Mouse (Mus musculus): Measurements from ENCODE around the gene Tmem136. TPM values are rescaled to one million over a fixed set of nuclear protein-coding genes. Genes with fewer than 3 reads are reported as not detected.

Gene Tmem136
- 9.2 and 9.7 TPM in 2 replicates for polyA plus RNA-seq (2015; fragmentation: Nextera tagmentation; extraction: Ambion mirVana)

DNA sequence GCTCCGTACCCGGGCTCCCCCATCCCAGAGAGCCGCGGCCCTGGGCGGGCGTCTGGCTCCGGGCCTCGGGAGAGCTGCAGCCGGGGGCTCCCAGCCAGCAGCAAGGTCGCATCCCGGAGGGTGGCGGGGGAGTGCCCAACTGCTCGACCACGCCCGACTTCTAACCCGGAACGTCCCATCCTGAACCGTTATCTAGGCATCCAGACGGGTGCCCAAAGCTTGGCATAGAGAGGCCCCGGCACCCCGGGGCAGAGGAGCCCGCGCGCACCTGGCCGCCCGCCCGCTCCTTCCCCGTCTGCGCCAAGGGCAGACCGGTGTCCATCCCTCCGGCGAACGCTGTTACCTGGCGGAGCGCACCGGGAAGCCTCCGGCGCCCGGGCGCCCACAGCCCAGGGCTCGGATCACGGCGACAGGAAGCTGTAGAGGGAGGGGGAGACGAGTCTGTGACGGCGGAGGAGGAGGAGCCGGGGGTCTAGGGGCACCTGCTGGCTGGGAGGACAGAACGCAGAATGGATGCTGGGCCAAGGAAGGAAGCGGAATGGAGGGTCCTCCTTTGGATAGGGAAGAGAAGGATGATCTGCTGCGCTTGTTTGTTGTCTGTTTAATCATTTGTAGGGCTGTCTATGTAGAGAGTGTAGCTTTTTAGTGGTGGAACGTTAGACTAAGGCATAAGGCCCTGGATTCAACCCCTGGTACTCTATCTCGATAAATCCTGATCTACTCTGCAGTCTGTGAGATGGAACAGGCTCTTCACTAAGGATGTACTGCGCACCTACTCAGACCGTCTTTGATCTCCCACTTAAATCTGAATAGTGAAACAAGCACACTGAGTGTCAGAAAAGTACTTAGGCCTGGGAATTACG, at the start of gene Tmem136:
TSS of gene Tmem136 (minus strand) at position 437 of the 863 bp plus-strand sequence.
- Histone ChIP-seq H3K4me2 (replicated peaks; ENCODE audit: low read depth, low read length) (peak within 1 kb of the TSS; percentile 84), H3K9me3 (ENCODE audit: low read length) (no peaks in the 10 kb centered on the region), H3K27me3 (ENCODE audit: insufficient read depth, low read length) (no peaks in the 10 kb centered on the region), H3K4me1 (ENCODE audit: insufficient read depth, low read length) (peaks cover 18% of the 10 kb centered on the region), H3K9ac (replicated peaks; ENCODE audit: low read length) (peak within 1 kb of the TSS; percentile 86), H3K27ac (ENCODE audit: low read length) (peak within 1 kb of the TSS; percentile 49; the same call in 1 of the 2 replicates), H3K4me3 (ENCODE audit: low read length) (peak within 1 kb of the TSS; percentile 85), H3K36me3 (ENCODE audit: insufficient read depth, low read length) (peaks cover 5% of the 10 kb centered on the region; the same call in 1 of the 2 replicates)
- peak; percentile 91 for ATAC-seq (ENCODE audit: low FRiP score, low TSS enrichment)
- WGBS, result 4% methylated on average over 55 of the region's 55 CpGs

DNA sequence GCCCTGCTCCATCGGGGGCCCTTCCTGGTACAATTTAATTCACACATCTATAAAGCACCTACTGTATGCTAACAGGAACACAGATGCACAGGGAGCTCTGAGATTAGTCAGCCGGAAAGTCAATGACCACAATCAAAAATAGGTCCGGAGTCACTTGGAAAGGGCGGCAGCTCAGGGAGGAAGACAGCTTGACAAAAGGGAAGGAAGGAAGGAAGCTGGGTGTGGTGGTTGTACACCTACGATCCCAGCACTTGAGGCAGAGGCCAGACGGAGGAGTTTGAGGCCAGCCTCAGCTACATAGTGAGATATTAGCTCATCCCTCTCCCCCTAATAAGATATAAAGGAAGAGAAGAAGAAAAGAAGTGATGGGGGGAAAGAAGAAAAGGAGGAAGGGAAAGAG, 39.6 kb upstream of the Tmem136 start:
- Histone ChIP-seq H3K27ac (ENCODE audit: low read length) (no peak overlapping the region), H3K4me3 (ENCODE audit: low read length) (no peak overlapping the region), H3K4me1 (ENCODE audit: insufficient read depth, low read length) (0 out of 2 replicates have a peak, but pooled peaks cover 5% of the 10 kb centered on the region), H3K36me3 (ENCODE audit: insufficient read depth, low read length) (no peaks in the 10 kb centered on the region), H3K9me3 (ENCODE audit: low read length) (no peaks in the 10 kb centered on the region), H3K27me3 (ENCODE audit: insufficient read depth, low read length) (no peaks in the 10 kb centered on the region), H3K4me2 (replicated peaks; ENCODE audit: low read depth, low read length) (no peak overlapping the region), H3K9ac (replicated peaks; ENCODE audit: low read length) (no peak overlapping the region)
- ATAC-seq (ENCODE audit: low FRiP score, low TSS enrichment), result no peak
- 67% methylated on average over 6 of the region's 6 CpGs for WGBS

DNA sequence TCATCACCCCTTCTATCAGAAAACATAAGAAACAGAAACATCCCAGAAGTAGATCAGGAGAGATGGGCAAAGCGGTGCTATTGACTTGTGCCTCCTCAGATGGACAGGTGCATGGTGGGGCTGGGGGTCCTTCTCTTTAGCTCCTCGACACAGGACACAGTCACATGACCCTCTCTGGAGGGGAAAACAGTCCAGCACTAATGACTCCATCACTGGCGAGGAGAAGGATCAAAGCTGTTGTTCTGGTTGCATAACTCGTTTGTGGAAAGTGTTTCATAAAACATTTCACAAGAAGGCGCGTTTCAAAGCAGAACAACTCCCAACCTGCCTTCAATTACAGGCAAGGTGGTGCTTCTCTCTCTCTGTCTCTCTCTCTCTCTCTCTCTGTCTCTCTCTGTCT, 35.4 kb upstream of the Tmem136 start:
- H3K4me2 ChIP-seq (replicated peaks; ENCODE audit: low read depth, low read length), result no peak overlapping the region
- H3K36me3 ChIP-seq (ENCODE audit: insufficient read depth, low read length), result no peaks in the 10 kb centered on the region
- H3K4me3 ChIP-seq (ENCODE audit: low read length), result no peak overlapping the region
- no peaks in the 10 kb centered on the region for H3K9me3 ChIP-seq (ENCODE audit: low read length)
- no peaks in the 10 kb centered on the region for H3K4me1 ChIP-seq (ENCODE audit: insufficient read depth, low read length)
- ATAC-seq (ENCODE audit: low FRiP score, low TSS enrichment), result no peak
- H3K9ac ChIP-seq (replicated peaks; ENCODE audit: low read length), result no peak overlapping the region
- 68% methylated on average over 6 of the region's 6 CpGs for WGBS
- H3K27me3 ChIP-seq (ENCODE audit: insufficient read depth, low read length), result no peaks in the 10 kb centered on the region
- no peak overlapping the region for H3K27ac ChIP-seq (ENCODE audit: low read length)

- Histone ChIP-seq H3K27ac (ENCODE audit: low read length) (no peak overlapping the region), H3K4me2 (replicated peaks; ENCODE audit: low read depth, low read length) (no peak overlapping the region), H3K9me3 (ENCODE audit: low read length) (no peaks in the 10 kb centered on the region), H3K4me1 (ENCODE audit: insufficient read depth, low read length) (no peaks in the 10 kb centered on the region), H3K4me3 (ENCODE audit: low read length) (no peak overlapping the region), H3K9ac (replicated peaks; ENCODE audit: low read length) (no peak overlapping the region), H3K27me3 (ENCODE audit: insufficient read depth, low read length) (no peaks in the 10 kb centered on the region), H3K36me3 (ENCODE audit: insufficient read depth, low read length) (no peaks in the 10 kb centered on the region)
- ATAC-seq (ENCODE audit: low FRiP score, low TSS enrichment), result no peak
- 70% methylated on average over 9 of the region's 9 CpGs for WGBS
Observed at GRCm38 (mm10) chr9:43150957-43151356, 34.6 kb upstream of the Tmem136 start.

DNA sequence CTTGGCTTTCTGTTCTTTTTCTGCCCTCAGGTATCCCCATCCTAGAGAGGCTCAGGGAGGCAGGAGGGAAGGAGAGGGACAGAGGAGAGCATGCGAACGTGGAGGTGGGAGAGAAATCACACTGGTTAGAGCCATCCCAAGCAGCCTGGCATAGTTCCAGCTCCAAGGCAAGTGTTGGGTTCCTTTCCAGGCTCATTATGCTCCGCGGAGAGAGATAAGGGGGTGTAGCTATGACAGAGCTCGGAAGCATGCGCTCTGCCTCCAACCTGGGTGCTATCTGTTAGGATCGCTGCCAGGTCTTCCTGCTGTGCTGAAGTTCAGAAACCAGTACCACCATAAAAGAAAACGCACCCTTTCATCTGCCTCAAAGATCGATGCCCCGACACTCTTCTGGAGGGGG, 33.7 kb upstream of the Tmem136 start:
- H3K4me3 ChIP-seq (ENCODE audit: low read length), result no peak overlapping the region
- ATAC-seq (ENCODE audit: low FRiP score, low TSS enrichment), result no peak
- WGBS, result 39% methylated on average over 10 of the region's 10 CpGs
- no peaks in the 10 kb centered on the region for H3K9me3 ChIP-seq (ENCODE audit: low read length)
- H3K27me3 ChIP-seq (ENCODE audit: insufficient read depth, low read length), result no peaks in the 10 kb centered on the region
- H3K27ac ChIP-seq (ENCODE audit: low read length), result no peak overlapping the region
- H3K4me1 ChIP-seq (ENCODE audit: insufficient read depth, low read length), result no peaks in the 10 kb centered on the region
- H3K4me2 ChIP-seq (replicated peaks; ENCODE audit: low read depth, low read length), result no peak overlapping the region
- H3K36me3 ChIP-seq (ENCODE audit: insufficient read depth, low read length), result no peaks in the 10 kb centered on the region
- H3K9ac ChIP-seq (replicated peaks; ENCODE audit: low read length), result no peak overlapping the region

GRCm38 (mm10) chr9:43149498-43149897, 33.1 kb upstream of the Tmem136 start:
- H3K9ac ChIP-seq (replicated peaks; ENCODE audit: low read length), result no peak overlapping the region
- H3K9me3 ChIP-seq (ENCODE audit: low read length), result no peaks in the 10 kb centered on the region
- H3K27me3 ChIP-seq (ENCODE audit: insufficient read depth, low read length), result no peaks in the 10 kb centered on the region
- H3K4me2 ChIP-seq (replicated peaks; ENCODE audit: low read depth, low read length), result no peak overlapping the region
- ATAC-seq (ENCODE audit: low FRiP score, low TSS enrichment), result no peak
- no peak overlapping the region for H3K4me3 ChIP-seq (ENCODE audit: low read length)
- 88% methylated on average over 3 of the region's 3 CpGs for WGBS
- no peaks in the 10 kb centered on the region for H3K36me3 ChIP-seq (ENCODE audit: insufficient read depth, low read length)
- H3K4me1 ChIP-seq (ENCODE audit: insufficient read depth, low read length), result no peaks in the 10 kb centered on the region
- no peak overlapping the region for H3K27ac ChIP-seq (ENCODE audit: low read length)

DNA sequence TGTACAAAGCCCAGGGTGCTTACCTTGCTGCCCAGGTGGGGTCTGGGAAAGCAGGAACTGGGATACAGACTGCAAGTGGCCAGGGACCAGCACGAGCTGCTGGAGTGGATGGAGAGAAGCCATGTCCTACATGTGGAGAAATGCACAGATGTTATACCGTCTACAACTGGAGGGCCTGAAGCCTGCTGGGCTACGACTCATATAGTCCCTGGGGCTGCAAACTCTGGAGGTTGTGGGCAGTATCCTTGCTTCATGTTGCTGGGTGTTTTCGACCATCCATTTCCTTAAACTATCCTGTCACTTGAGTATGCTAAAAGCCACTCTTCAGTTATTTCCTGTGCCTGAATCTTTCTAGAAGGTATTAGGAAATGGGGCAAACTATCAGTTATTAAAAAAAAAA, 28.8 kb upstream of the Tmem136 start:
- Histone ChIP-seq H3K27ac (ENCODE audit: low read length) (no peak overlapping the region), H3K4me3 (ENCODE audit: low read length) (no peak overlapping the region), H3K4me2 (replicated peaks; ENCODE audit: low read depth, low read length) (no peak overlapping the region), H3K4me1 (ENCODE audit: insufficient read depth, low read length) (no peaks in the 10 kb centered on the region), H3K9ac (replicated peaks; ENCODE audit: low read length) (no peak overlapping the region), H3K36me3 (ENCODE audit: insufficient read depth, low read length) (no peaks in the 10 kb centered on the region), H3K9me3 (ENCODE audit: low read length) (no peaks in the 10 kb centered on the region), H3K27me3 (ENCODE audit: insufficient read depth, low read length) (no peaks in the 10 kb centered on the region)
- 82% methylated on average over 4 of the region's 4 CpGs for WGBS
- no peak for ATAC-seq (ENCODE audit: low FRiP score, low TSS enrichment)

- 72% methylated on average over 12 of the region's 12 CpGs for WGBS
- H3K4me1 ChIP-seq (ENCODE audit: insufficient read depth, low read length), result no peaks in the 10 kb centered on the region
- ATAC-seq (ENCODE audit: low FRiP score, low TSS enrichment), result no peak
- no peaks in the 10 kb centered on the region for H3K27me3 ChIP-seq (ENCODE audit: insufficient read depth, low read length)
- no peak overlapping the region for H3K9ac ChIP-seq (replicated peaks; ENCODE audit: low read length)
- H3K27ac ChIP-seq (ENCODE audit: low read length), result no peak overlapping the region
- H3K4me3 ChIP-seq (ENCODE audit: low read length), result no peak overlapping the region
- no peaks in the 10 kb centered on the region for H3K36me3 ChIP-seq (ENCODE audit: insufficient read depth, low read length)
- H3K4me2 ChIP-seq (replicated peaks; ENCODE audit: low read depth, low read length), result no peak overlapping the region
- no peaks in the 10 kb centered on the region for H3K9me3 ChIP-seq (ENCODE audit: low read length)
Observed at GRCm38 (mm10) chr9:43144206-43144810, 27.9 kb upstream of the Tmem136 start.

- H3K9me3 ChIP-seq (ENCODE audit: low read length), result no peaks in the 10 kb centered on the region
- 7% methylated on average over 4 of the region's 4 CpGs for WGBS
- H3K4me3 ChIP-seq (ENCODE audit: low read length), result no peak overlapping the region
- H3K4me1 ChIP-seq (ENCODE audit: insufficient read depth, low read length), result no peaks in the 10 kb centered on the region
- ATAC-seq (ENCODE audit: low FRiP score, low TSS enrichment), result no peak
- H3K27me3 ChIP-seq (ENCODE audit: insufficient read depth, low read length), result no peaks in the 10 kb centered on the region
- no peak overlapping the region for H3K9ac ChIP-seq (replicated peaks; ENCODE audit: low read length)
- no peaks in the 10 kb centered on the region for H3K36me3 ChIP-seq (ENCODE audit: insufficient read depth, low read length)
- H3K4me2 ChIP-seq (replicated peaks; ENCODE audit: low read depth, low read length), result no peak overlapping the region
- H3K27ac ChIP-seq (ENCODE audit: low read length), result no peak overlapping the region
Observed at GRCm38 (mm10) chr9:43141839-43142238, 25.5 kb upstream of the Tmem136 start.

DNA sequence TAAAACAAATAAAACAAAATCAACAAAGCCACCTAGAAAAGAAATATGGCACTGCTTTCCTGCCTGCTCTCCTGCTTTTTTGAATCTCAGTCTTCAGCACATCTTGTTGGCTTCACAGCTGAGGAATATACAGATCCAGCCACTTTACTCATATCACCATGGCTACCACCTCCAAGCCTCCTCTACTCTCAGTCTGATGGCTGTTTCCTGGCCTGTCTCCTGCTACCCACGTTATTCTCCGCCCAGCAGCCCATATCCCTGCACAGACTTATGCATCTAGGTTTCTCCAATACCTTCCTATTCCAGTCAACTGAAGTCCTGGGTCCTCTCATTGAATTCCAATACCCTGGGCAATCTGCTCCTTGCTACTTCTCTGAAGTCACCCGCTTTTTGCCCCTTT, 17.2 kb upstream of the Tmem136 start:
- no peak overlapping the region for H3K4me2 ChIP-seq (replicated peaks; ENCODE audit: low read depth, low read length)
- no peak overlapping the region for H3K9ac ChIP-seq (replicated peaks; ENCODE audit: low read length)
- H3K4me1 ChIP-seq (ENCODE audit: insufficient read depth, low read length), result peaks cover 10% of the 10 kb centered on the region; the same call in 1 of the 2 replicates
- no peaks in the 10 kb centered on the region for H3K36me3 ChIP-seq (ENCODE audit: insufficient read depth, low read length)
- no peak overlapping the region for H3K27ac ChIP-seq (ENCODE audit: low read length)
- H3K27me3 ChIP-seq (ENCODE audit: insufficient read depth, low read length), result no peaks in the 10 kb centered on the region
- no peak overlapping the region for H3K4me3 ChIP-seq (ENCODE audit: low read length)
- no peak for ATAC-seq (ENCODE audit: low FRiP score, low TSS enrichment)
- 78% methylated on average over 3 of the region's 3 CpGs for WGBS
- no peaks in the 10 kb centered on the region for H3K9me3 ChIP-seq (ENCODE audit: low read length)

Measured in kidney, embryonic 16.5 days (tissue).